Mouse (Mus musculus): ENCODE data around the gene Aff4. TPM values are rescaled to one million over a fixed set of nuclear protein-coding genes. Genes with fewer than 3 reads are reported as not detected.

Gene Aff4
- 33.8 and 49.5 TPM in 2 replicates for polyA plus RNA-seq (2012; rRNA removed)

DNA sequence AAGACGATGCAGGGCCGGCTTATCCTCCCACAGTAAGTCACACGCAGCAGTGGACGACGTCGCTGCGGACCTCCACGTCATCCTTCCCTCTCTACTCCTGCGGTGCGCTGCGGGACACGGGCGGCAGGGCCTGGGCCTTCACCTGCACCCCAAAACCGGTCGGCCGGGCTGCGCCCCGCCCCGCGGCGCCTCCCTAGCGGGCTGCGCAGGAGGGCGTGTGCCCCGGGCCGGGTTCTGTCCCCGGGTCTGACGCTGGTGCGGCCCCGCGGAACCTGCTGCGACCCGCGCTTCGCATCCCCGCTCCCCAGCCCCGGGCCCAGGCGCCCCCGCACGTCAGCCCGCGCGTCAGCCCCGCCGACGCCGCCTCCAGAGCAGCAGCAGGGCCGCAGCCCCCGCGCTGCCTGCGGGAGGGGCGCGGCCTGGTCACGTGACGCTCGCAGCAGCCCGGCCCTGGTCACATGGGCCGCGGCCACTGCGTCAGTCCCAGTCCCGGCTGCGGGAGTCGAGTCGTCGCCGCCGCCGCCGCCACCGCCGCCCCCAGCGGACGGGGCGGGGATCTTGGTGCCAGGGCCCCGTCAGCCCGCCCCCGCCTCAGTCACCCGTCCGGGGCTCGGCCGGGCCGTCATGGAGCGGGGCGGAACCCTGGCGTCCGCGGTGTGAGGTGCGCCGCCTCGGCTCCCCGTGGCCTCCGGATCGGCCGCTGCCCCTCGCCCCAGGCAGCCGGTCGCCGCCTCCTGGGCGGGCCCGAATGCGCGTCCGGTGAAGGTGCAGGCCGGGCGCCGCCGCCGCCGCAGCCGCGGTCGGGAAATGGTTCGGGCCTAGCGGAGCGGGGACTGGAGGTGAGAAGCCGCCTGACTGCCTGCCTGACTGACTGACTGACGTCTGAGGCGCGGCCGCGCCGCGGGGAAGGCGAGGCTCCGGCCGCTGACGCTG lies at the start of gene Aff4:
Gene Aff4, plus strand, starts transcription at position 543 of the 933 bp plus-strand sequence.

GRCm38 (mm10) chr11:53324512-53324968 lies 26.1 kb upstream of the Aff4 start, which contains the start of gene Zcchc10:
Gene Zcchc10, plus strand, starts transcription at chr11:53324679.

GRCm38 (mm10) chr11:53423036-53423435 lies 72.4 kb downstream of the Aff4 start, which contains the start of gene Leap2:
Gene Leap2, minus strand, starts transcription at chr11:53423170.

GRCm38 (mm10) chr11:53430670-53431346 lies 80.2 kb downstream of the Aff4 start, which contains the start of the genes Uqcrq and Gdf9:
Gene Uqcrq, minus strand, starts transcription at chr11:53430831.
Gene Gdf9, plus strand, starts transcription at chr11:53431023.

DNA sequence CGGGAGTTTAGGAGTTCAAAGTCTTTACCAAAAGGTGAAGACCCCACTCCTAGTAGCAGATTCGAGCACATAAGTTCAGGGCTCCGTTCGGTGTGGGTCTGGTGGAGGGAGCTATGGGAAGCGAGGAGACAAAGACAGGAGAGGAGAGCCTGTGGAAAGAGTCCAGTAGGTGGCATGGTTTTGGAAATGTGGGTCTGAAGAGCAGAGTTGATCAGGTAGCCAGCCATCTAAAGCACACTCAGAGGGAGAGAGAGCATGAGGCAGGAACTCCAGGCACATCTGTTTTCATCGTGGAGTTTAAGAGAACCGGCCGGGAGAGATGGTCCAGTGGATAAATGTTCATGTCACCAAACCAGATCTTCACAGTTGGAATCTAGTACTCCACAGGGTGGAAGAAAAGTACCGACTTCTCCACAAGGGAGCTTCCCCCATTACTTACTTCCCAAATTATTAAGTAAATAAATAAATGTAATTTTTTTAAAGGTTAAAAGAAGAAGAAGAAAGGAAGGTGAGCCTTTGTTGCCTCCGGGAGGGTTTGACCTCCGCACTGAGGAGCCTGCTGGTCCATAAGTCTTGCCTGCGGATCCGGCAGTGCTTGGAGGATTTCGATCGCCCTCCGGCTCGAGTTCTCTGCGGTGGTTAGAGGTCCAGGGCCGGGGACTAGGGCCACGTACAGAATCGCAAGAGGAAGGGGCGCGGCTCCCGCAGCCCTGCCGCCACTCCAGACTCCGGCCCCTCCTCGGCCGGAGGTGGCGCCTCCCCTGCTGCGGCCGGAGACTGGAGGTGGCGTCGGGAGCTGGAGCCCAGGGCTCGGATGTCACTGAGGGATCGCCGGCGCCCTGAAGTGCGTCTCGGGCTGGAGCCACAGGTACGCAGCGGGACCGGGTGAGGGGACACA lies 106.1 kb downstream of the Aff4 start, which contains the start of the genes Gm10447 and Shroom1:
Gene Gm10447, minus strand, starts transcription at position 637 of the 898 bp plus-strand sequence.
Gene Shroom1, plus strand, starts transcription at position 732 of the 898 bp plus-strand sequence.

DNA sequence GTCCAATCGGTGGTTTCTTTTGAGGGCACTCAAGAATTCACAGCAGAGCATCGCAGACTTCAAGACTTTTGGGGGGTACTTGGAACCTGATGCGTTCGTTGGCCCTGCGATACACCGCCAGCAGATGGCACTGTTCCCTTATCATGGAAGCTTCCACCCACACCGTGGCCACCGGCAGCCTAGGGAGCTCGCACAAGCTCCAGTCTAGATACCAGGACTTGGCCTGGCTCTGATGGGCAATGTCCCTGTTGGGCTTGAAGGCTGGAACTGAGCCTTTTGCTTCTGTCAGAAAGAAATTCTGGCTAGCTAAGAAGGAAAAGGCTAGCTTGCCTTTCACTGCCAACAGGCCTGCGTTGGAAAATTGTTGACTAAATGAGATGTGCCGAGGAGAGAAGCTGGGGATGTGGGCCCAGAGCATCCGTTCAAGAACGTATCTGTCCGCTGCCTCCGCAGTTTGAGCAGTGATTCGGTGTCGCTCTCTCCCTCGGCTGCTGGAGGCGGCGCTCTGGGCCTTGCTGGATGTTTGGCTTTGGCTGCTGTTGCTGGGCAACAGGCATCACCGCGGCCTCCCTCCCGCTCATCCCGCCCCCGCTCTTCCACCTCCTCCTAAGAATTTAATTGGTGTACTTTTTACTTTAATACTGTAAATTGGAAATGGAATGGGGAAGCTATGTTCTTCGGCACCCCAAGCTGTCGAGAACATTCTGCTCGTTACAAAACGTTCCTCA lies 119.5 kb downstream of the Aff4 start, which contains the start of gene Gm9837:
Gene Gm9837, minus strand, starts transcription at position 512 of the 728 bp plus-strand sequence.

Other genes with a start within 250 kb of the Aff4 start
- 121 and 173 TPM in 2 replicates for gene Hspa4, start 50.4 kb upstream of the Aff4 start, polyA plus RNA-seq (2012; rRNA removed)
- 15.5 and 16.6 TPM in 2 replicates for gene Zcchc10, start 26.2 kb upstream of the Aff4 start, polyA plus RNA-seq (2012; rRNA removed)
- 0.79 TPM in 1 of 2 replicates, not detected in the other for gene Leap2, start 72.3 kb downstream of the Aff4 start, polyA plus RNA-seq (2012; rRNA removed)
- 236 and 255 TPM in 2 replicates for gene Uqcrq, start 80.0 kb downstream of the Aff4 start, polyA plus RNA-seq (2012; rRNA removed)
- gene Gdf9, start 80.2 kb downstream of the Aff4 start, polyA plus RNA-seq (2012; rRNA removed) = 0.95 and 1.2 TPM in 2 replicates
- 0.07 and 0.21 TPM in 2 replicates for gene Gm10447, start 106.3 kb downstream of the Aff4 start, polyA plus RNA-seq (2012; rRNA removed)
- gene Shroom1, start 106.4 kb downstream of the Aff4 start, polyA plus RNA-seq (2012; rRNA removed) = 2.3 and 2.8 TPM in 2 replicates
- gene Gm9837, start 119.6 kb downstream of the Aff4 start, polyA plus RNA-seq (2012; rRNA removed) = not detected in 2 replicates
- not detected in 2 replicates for gene Gm9945, start 129.3 kb downstream of the Aff4 start, polyA plus RNA-seq (2012; rRNA removed)
- 0.23 and 0.27 TPM in 2 replicates for gene Sowaha, start 129.4 kb downstream of the Aff4 start, polyA plus RNA-seq (2012; rRNA removed)
- gene Sept8, start 168.4 kb downstream of the Aff4 start, polyA plus RNA-seq (2012; rRNA removed) = 28.8 and 40.5 TPM in 2 replicates
- gene Kif3a, start 216.5 kb downstream of the Aff4 start, polyA plus RNA-seq (2012; rRNA removed) = 50.8 and 69.4 TPM in 2 replicates

Data from central nervous system, embryonic 11.5 days (tissue).